Mouse (Mus musculus) liver, embryonic 14.5 days (tissue): ENCODE measurements at regions not wholly inside any gene's neighbourhood (a gene's known extent, or its start where the extent isn't known, plus 50 kb on each side); places are given as distances from the start of the nearest gene placed in this dataset.

Source experiments
- ATAC-seq: fragments of 200-750 bp; cut with Nextera tagmentation; 2 replicates; pipeline ENCODE4 v1.8.0; 2017; ENCODE audit warnings: moderate number of reproducible peaks, mild to moderate bottlenecking, moderate library complexity; ENCODE audit not compliant: insufficient read depth
- DNase-seq, 3 experiments: peaks; one replicate each; pipeline ENCODE4 v3.0.0-alpha.2; 2012 to 2013; ENCODE audit warnings: low read depth in 3 of 3, low spot score in 3 of 3
- H3K27ac ChIP-seq: fragments of 300-500 bp; sonication (generic); 2 replicates; pipeline ENCODE4 v1.5.1; 2014; ENCODE audit warnings: moderate library complexity, mild to moderate bottlenecking, control low read depth, inconsistent platforms
- H3K27me3 ChIP-seq: fragments of 300-500 bp; sonication (generic); 2 replicates; pipeline ENCODE4 v1.6.1; 2014; ENCODE audit warnings: mild to moderate bottlenecking, low read length, moderate library complexity; ENCODE audit not compliant: control insufficient read depth, insufficient read depth
- H3K36me3 ChIP-seq: fragments of 300-500 bp; sonication (generic); replicated peaks from 2 replicates; pipeline ENCODE4 v1.6.1; 2014; ENCODE audit warnings: low read depth; ENCODE audit not compliant: control insufficient read depth, insufficient read depth
- H3K4me1 ChIP-seq, 2 experiments: fragments of 200-500 bp in 1 of 2; fragments of 300-500 bp in 1 of 2; sonication (generic) in 1 of 2; replicated peaks; 2 replicates each; pipeline ENCODE4 v1.6.1; 2012 to 2014; ENCODE audit warnings: antibody characterized with exemption in 1 of 2, inconsistent platforms in 1 of 2, low read length in 1 of 2; ENCODE audit not compliant: control insufficient read depth in 2 of 2, insufficient read depth in 2 of 2
- H3K4me2 ChIP-seq: fragments of 300-500 bp; sonication (generic); 2 replicates; pipeline ENCODE4 v1.6.1; 2014; ENCODE audit warnings: low read depth, mild to moderate bottlenecking, control low read depth, moderate library complexity
- H3K4me3 ChIP-seq, 2 experiments: fragments of 200-500 bp in 1 of 2; fragments of 300-500 bp in 1 of 2; sonication (generic) in 1 of 2; 2 replicates each; pipeline ENCODE4 v1.5.1; 2012 to 2014; ENCODE audit warnings: low read depth in 2 of 2, low read length in 2 of 2, mild to moderate bottlenecking in 2 of 2, control low read depth in 1 of 2, inconsistent platforms in 1 of 2, moderate library complexity in 1 of 2; ENCODE audit not compliant: insufficient read depth in 1 of 2
- H3K9ac ChIP-seq: fragments of 300-500 bp; sonication (generic); replicated peaks from 2 replicates; pipeline ENCODE4 v1.6.1; 2014; ENCODE audit warnings: mild to moderate bottlenecking, control low read depth, moderate library complexity
- H3K9me3 ChIP-seq: fragments of 300-500 bp; sonication (generic); 2 replicates; pipeline ENCODE4 v1.6.1; 2016; ENCODE audit warnings: low read length, mixed read lengths; ENCODE audit not compliant: control insufficient read depth
- CTCF ChIP-seq: IDR thresholded peaks from 2 replicates; pipeline ENCODE4 v1.5.1; 2016; ENCODE audit warnings: antibody characterized with exemption, low read depth, control low read depth
- EP300 ChIP-seq: IDR thresholded peaks from 2 replicates; pipeline ENCODE4 v1.6.1; 2016; ENCODE audit warnings: antibody characterized with exemption, low read depth
- WGBS: fragments of 180-500 bp; shearing (Covaris S2); extraction: QIAGEN DNeasy Blood & Tissue Kit; methylation state at CpG from one replicate; pipeline ENCODE4 v1.1.7; 2014; ENCODE audit not compliant: insufficient replicate concordance; 5-methylcytosine and 5-hydroxymethylcytosine counted together

DNA sequence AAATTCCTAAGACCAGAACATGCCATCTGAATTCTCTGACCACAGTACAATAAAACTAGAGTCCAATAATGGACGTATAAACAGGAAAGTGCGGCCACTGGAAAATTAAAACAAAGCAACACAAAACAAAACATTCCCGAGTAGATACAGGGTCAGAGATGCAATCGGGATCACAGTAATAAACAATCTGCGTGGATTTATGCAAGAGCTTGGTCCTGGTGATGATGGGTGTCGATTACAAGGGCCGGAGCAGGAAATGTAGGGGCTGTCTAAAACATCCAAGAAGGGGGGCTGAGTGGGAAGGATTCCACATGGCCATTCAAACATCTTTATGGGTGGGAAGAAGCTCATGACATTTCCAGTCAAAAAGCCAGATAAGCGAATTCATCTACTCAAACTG lies 78.6 kb downstream of the Ackr3 start:
- ATAC-seq (no peak), DNase-seq (no peak)
- Histone ChIP-seq H3K4me1 (peaks cover 33 to 46% of the 10 kb centered on the region in 2 experiments), H3K27me3 (no peaks in the 10 kb centered on the region), H3K36me3 (no peaks in the 10 kb centered on the region), H3K9me3 (no peaks in the 10 kb centered on the region), H3K4me3 (no peak overlapping the region), H3K9ac (no peak overlapping the region), H3K4me2 (no peak overlapping the region), H3K27ac (no peak overlapping the region)
- WGBS, result 70% methylated on average over 8 of the region's 8 CpGs
- TF ChIP-seq EP300 (no peak), CTCF (no peak)

DNA sequence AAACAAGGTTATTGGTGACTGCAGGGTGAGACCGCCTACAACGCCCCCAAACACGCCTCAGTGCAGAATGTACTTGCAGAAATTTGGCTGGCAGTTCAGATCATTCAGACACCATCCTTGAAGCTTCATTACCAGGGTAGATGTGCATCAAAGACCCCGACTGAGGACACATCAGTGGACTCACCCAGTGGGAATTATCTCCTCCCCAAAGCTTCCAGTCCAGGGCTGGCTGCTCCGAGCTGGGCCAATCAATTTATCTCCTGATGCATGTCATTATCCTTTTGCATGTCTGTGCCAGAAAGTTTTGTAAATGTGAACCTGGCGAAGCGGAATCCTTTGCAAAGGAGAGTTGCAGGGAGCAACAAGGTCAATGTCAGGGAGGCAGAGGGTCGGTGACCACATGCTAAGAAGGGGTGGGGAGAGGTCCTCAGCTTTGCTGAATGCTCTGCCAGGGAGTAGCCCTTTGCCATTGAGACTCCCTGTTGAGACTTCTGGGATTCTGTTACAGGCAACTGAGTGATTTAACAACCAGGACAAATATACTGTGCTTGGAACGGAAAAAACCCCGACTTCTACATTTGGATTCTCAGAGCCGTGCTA lies 79.5 kb downstream of the Ackr3 start:
- Histone ChIP-seq H3K36me3 (no peaks in the 10 kb centered on the region), H3K4me3 (no peak overlapping the region), H3K9ac (no peak overlapping the region; the same call in 1 of the 2 replicates), H3K27ac (peak overlapping the region; percentile 50), H3K4me1 (peaks cover 42 to 54% of the 10 kb centered on the region in 2 experiments), H3K4me2 (no peak overlapping the region), H3K27me3 (no peaks in the 10 kb centered on the region), H3K9me3 (no peaks in the 10 kb centered on the region)
- WGBS, result 69% methylated on average over 11 of the region's 11 CpGs
- DNase-seq, result no peak
- TF ChIP-seq EP300 (no peak), CTCF (no peak)
- ATAC-seq, result no peak

DNA sequence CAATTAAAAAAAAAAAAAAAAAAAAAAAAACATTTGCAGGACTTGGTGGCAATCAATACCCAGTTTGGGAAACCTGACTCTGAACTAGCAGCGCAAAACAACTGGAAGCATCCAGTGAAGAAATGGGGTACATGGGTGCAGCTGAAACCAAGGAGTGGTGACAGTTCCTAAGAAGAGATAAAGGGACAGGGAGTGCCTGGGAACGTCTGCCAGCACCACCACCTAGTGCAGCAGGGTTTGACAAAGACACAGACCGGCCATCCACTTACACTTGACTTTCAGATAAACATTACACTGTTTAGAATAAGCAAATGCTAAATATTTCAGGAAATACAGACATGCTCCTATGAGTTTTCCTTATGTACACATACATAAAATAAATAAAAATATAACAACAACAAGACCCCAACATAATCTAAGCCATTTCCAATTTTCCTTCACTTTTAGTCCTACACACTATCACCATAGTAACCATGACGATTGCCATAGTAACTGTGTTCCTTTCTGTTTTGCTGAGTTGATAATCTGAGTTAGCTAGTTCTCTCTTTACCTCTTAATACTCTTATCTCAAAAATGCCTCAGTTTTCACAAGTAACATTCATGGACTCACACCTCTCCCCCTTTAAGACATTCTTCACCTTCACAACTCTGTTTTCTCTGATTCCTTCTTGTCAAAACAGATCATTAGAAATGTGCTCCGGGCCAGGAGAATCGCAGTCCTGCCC lies 80.3 kb downstream of the Ackr3 start:
- peak; percentile 41; the same call in 1 of the 2 replicates for ATAC-seq
- WGBS, result 58% methylated on average over 6 of the region's 6 CpGs

DNA sequence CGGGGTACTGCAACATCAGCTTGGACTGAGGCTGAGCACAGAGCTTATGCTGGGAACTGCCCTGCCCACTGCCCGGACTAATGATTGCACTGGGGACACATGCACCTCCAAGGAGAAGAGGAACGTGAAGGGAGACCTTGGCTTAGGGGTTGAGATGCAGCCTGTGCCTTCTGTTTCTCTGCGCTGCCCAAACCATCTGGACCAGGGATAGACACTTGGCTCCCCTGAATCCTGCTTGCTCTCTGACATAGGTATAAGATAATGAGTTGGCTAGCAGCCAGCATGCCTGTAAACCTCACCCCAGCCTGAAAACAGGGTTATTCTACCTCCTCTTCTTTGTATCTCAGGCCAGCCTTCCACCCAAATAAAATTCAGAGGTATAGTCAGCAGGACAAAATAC lies 81.5 kb downstream of the Ackr3 start:
- ATAC-seq, result no peak
- no peak overlapping the region for H3K4me3 ChIP-seq

More for the DNA sequence above, 80.3 kb downstream of the Ackr3 start:
- no peak for TF ChIP-seq CTCF
- no peak for TF ChIP-seq EP300
- Histone ChIP-seq H3K9ac (no peak overlapping the region; the same call in 1 of the 2 replicates), H3K9me3 (no peaks in the 10 kb centered on the region), H3K4me1 (peaks cover 50 to 62% of the 10 kb centered on the region in 2 experiments), H3K27ac (peak overlapping the region; percentile 19), H3K4me3 (no peak overlapping the region), H3K4me2 (peak overlapping the region; percentile 23), H3K36me3 (no peaks in the 10 kb centered on the region), H3K27me3 (no peaks in the 10 kb centered on the region)
- peak in 1 of 3 experiments; percentile 54 for DNase-seq

DNA sequence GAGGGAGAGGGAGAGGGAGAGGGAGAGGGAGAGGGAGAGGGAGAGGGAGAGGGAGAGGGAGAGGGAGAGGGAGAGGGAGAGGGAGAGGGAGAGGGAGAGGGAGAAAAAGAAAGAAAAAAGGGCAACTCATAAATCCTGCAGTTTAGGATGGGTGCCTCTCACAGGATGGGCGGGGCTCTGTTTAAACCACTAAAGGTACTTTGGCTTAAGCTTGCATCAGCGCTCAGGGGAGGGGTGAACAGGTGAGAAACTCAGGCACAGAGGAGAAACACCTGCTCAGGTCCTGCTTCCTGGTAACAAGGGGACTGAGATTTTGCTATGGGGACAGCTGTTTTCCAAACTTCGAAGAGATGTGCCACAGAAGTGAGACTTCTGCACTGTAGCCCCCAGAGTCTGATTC lies 83.5 kb downstream of the Ackr3 start:
- TF ChIP-seq EP300 (no peak), CTCF (no peak)
- H3K9me3 ChIP-seq, result no peaks in the 10 kb centered on the region
- WGBS, result 72% methylated on average over 3 of the region's 3 CpGs
- peak overlapping the region; percentile 99 for H3K27ac ChIP-seq
- DNase-seq (no peak), ATAC-seq (no peak)
- H3K9ac ChIP-seq, result no peak overlapping the region
- no peaks in the 10 kb centered on the region for H3K36me3 ChIP-seq
- H3K4me2 ChIP-seq, result no peak overlapping the region
- no peak overlapping the region for H3K4me3 ChIP-seq
- peaks cover 47 to 61% of the 10 kb centered on the region in 2 experiments for H3K4me1 ChIP-seq
- H3K27me3 ChIP-seq, result no peaks in the 10 kb centered on the region

More for the DNA sequence above, 81.5 kb downstream of the Ackr3 start:
- H3K9ac ChIP-seq, result no peak overlapping the region
- no peaks in the 10 kb centered on the region for H3K36me3 ChIP-seq
- no peak overlapping the region for H3K4me2 ChIP-seq
- no peaks in the 10 kb centered on the region for H3K9me3 ChIP-seq
- DNase-seq, result no peak
- TF ChIP-seq EP300, result no peak
- no peak for TF ChIP-seq CTCF
- WGBS, result 76% methylated on average over 4 of the region's 4 CpGs
- H3K27me3 ChIP-seq, result no peaks in the 10 kb centered on the region
- peaks cover 59 to 70% of the 10 kb centered on the region in 2 experiments for H3K4me1 ChIP-seq
- H3K27ac ChIP-seq, result no peak overlapping the region
